Mouse (Mus musculus) thymus, adult 2 months (tissue): ENCODE measurements around the gene Ptn.

Experiments used
- CTCF ChIP-seq: fragments of 200-500 bp; IDR thresholded peaks from 2 replicates; pipeline ENCODE4 v1.5.1; 2012; ENCODE audit warnings: mild to moderate bottlenecking, control low read depth, low read length, moderate library complexity, borderline replicate concordance; ENCODE audit not compliant: control insufficient read depth, poor library complexity, insufficient read depth; ENCODE audit errors: extremely low read depth
- POLR2A ChIP-seq: fragments of 200-500 bp; IDR thresholded peaks from 2 replicates; pipeline ENCODE4 v1.6.1; 2012; ENCODE audit warnings: mild to moderate bottlenecking, low read length, control low read depth, moderate library complexity; ENCODE audit not compliant: control insufficient read depth, poor library complexity, insufficient read depth; ENCODE audit errors: extremely low read depth

- no peak for TF ChIP-seq CTCF
- no peak for TF ChIP-seq POLR2A
Measured at GRCm38 (mm10) chr6:36794535-36794934, 15.5 kb downstream of the Ptn start.
